Mouse (Mus musculus) liver, adult 2 months (tissue): ENCODE results near the gene Crot.

Source experiments
- CTCF ChIP-seq: fragments of 200-500 bp; IDR thresholded peaks from 2 replicates; pipeline ENCODE4 v1.5.1; 2011; ENCODE audit warnings: low read depth, low read length, control low read depth
- POLR2A ChIP-seq: fragments of 200-500 bp; IDR thresholded peaks from 2 replicates; pipeline ENCODE4 v1.6.1; 2011; ENCODE audit warnings: low read length, control low read depth; ENCODE audit not compliant: insufficient read depth; ENCODE audit errors: extremely low read depth

DNA sequence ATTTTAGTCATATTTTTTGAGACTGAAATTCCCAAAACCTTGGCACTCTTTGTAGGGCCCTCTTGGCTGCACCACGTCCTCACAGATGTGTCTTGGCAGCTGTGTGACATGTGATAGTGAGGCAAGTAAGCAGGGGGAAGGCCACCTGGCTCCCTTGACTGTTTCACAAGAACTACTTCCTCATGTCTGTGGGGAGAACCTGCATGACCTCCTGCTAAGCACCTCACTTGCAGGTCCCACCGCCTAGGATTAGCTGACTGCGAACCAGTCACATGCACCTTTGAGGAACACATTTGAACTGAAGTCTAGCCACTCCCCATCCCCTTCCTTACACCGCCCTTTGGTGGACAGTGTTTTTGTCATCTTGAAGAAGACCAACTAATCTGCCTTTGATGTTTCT, 40.2 kb upstream of the Crot start:
- TF ChIP-seq CTCF (no peak), POLR2A (no peak)
